Mouse (Mus musculus) liver, adult 2 months (tissue): ENCODE results near the gene Fam240a. TPM values are rescaled to one million over a fixed set of nuclear protein-coding genes. Genes with fewer than 3 reads are reported as not detected.

Experiments
- DNase-seq: peaks from one replicate; pipeline ENCODE4 v3.0.0-alpha.2; 2011; ENCODE audit warnings: low read depth, low spot score; ENCODE audit errors: extremely low read depth
- H3K27ac ChIP-seq: fragments of 200-500 bp; replicated peaks from 2 replicates; pipeline ENCODE4 v1.5.1; 2012; ENCODE audit warnings: low read depth, mild to moderate bottlenecking, control low read depth, inconsistent platforms, low read length; ENCODE audit not compliant: insufficient read depth
- H3K27me3 ChIP-seq: fragments of 200-500 bp; 2 replicates; pipeline ENCODE4 v1.6.1; 2012; ENCODE audit warnings: mild to moderate bottlenecking, moderate library complexity, low read length, inconsistent platforms; ENCODE audit not compliant: control insufficient read depth, insufficient read depth
- H3K36me3 ChIP-seq: fragments of 200-500 bp; 2 replicates; pipeline ENCODE4 v1.6.1; 2012; ENCODE audit warnings: low read length, inconsistent platforms; ENCODE audit not compliant: control insufficient read depth, insufficient read depth
- H3K4me1 ChIP-seq: fragments of 200-500 bp; 2 replicates; pipeline ENCODE4 v1.6.1; 2011; ENCODE audit warnings: low read length; ENCODE audit not compliant: control insufficient read depth, insufficient read depth
- H3K4me3 ChIP-seq: fragments of 200-500 bp; 2 replicates; pipeline ENCODE4 v1.5.1; 2011; ENCODE audit warnings: low read depth, mild to moderate bottlenecking, control low read depth, low read length, moderate library complexity; ENCODE audit not compliant: insufficient read depth
- H3K79me2 ChIP-seq: fragments of 200-500 bp; 2 replicates; pipeline ENCODE4 v1.6.1; 2012; ENCODE audit warnings: inconsistent platforms, mild to moderate bottlenecking, low read length, moderate library complexity; ENCODE audit not compliant: control insufficient read depth, insufficient read depth
- H3K9ac ChIP-seq: fragments of 200-500 bp; 2 replicates; pipeline ENCODE4 v1.6.1; 2012; ENCODE audit warnings: low read depth, mild to moderate bottlenecking, control low read depth, inconsistent platforms, low read length
- CTCF ChIP-seq: fragments of 200-500 bp; IDR thresholded peaks from 2 replicates; pipeline ENCODE4 v1.5.1; 2011; ENCODE audit warnings: low read depth, low read length, control low read depth
- POLR2A ChIP-seq: fragments of 200-500 bp; IDR thresholded peaks from 2 replicates; pipeline ENCODE4 v1.6.1; 2011; ENCODE audit warnings: low read length, control low read depth; ENCODE audit not compliant: insufficient read depth; ENCODE audit errors: extremely low read depth
- WGBS: fragments of 180-500 bp; shearing (Covaris S2); methylation state at CpG from one replicate; pipeline ENCODE4 v1.1.7; 2018; 5-methylcytosine and 5-hydroxymethylcytosine counted together
- polyA plus RNA-seq: library from polyadenylated mRNA; depleted of rRNA; stranded (reverse); fragments of >200 nt; gene quantifications from 2 replicates; pipeline ENCODE4 v1.2.3, GENCODE M21; 2012; rRNA removed
- total RNA-seq: library from RNA; depleted of rRNA; stranded (reverse); fragments of >200 nt; gene quantifications from 2 replicates; pipeline ENCODE4 v1.2.3, GENCODE M21; 2014; rRNA removed

Gene Fam240a
- total and polyA plus RNA-seq, 2 experiments, result not detected

DNA sequence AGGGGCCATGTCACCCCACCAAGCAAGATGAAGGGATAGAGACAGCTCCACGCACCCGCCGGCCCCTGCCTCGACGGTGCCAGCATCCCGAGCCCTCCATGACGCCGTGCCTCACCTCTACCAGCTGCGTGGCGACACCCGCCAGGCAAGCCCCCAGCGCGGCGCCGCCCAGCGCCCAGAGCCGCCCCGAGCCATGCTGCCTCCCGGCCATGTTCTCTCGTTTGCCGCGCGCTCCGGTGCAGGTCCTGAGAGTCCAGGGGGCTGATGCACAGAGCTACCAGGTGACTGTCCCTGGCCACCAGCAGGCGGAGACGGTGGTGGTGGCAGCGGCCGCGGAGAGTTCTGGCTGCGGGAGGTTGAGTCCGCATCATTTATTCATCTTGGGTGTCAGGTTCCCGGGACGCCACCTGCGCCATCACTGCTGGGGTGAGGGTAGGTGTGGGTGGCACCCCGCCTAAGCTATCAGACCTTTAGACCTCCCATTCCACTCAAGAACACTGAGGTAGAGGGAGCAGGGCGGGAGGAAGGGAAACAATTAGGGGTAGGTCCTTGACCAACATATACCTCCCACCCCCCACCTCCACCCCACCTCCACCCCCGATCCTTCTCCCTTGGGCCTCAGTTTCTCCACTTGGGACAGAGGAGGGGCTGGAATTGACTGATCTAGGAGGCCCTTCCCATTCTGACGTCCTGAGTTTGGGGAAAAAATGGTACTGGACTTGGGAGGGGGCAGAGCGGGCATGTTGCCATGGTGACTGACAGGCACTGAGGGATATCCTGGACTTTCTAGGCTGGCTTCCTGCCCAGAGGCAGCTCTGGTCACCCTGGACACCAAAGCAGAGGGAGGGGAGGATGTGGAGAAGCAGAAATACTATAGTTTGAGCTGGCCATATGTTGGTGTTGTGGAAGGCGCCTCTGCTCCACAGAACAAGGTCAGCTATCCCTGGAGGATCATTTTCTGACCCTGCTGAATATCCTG, 42.7 kb downstream of the Fam240a start:
- Histone ChIP-seq H3K27ac (no peak overlapping the region; the same call in 1 of the 2 replicates), H3K4me1 (peaks cover 27% of the 10 kb centered on the region), H3K27me3 (no peaks in the 10 kb centered on the region), H3K36me3 (peaks cover 2% of the 10 kb centered on the region), H3K9ac (peak overlapping the region; percentile 16), H3K4me3 (peak overlapping the region; percentile 5; the same call in 1 of the 2 replicates), H3K79me2 (no peaks in the 10 kb centered on the region)
- DNase-seq, result peak; percentile 54
- WGBS, result 43% methylated on average over 40 of the region's 40 CpGs
- no peak for TF ChIP-seq CTCF

DNA sequence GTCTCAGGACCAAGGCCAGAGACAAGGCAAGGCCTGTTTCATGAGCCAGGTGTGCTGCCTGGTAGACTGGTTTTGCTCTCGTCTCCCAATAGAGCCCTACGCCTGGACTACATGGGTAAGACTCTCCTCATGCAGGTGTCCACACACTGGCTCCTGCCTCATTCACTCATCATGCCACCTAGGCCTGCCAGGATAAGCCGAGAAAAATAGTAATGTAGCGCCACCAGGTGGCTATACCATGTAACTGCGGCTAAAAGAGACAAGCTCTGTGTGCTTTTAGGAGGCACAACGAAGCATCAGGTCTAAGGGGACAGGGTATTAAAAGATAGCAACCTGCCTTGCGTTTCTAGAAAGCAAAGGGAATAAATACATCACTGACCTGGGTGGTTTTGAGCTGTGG, 45.6 kb downstream of the Fam240a start:
- Histone ChIP-seq H3K4me3 (no peak overlapping the region), H3K79me2 (no peaks in the 10 kb centered on the region), H3K27ac (no peak overlapping the region), H3K4me1 (peaks cover 10% of the 10 kb centered on the region), H3K27me3 (no peaks in the 10 kb centered on the region), H3K9ac (no peak overlapping the region), H3K36me3 (peaks cover 11% of the 10 kb centered on the region)
- DNase-seq, result peak; percentile 51
- TF ChIP-seq POLR2A (no peak), CTCF (peak; percentile 62)
- 18% methylated on average over 7 of the region's 7 CpGs for WGBS

Other genes starting within 250 kb of the Fam240a start
- gene Myl3, start 175.0 kb downstream of the Fam240a start, total RNA-seq, result 0.55 and 0.94 TPM in 2 replicates
- gene Myl3, start 175.0 kb downstream of the Fam240a start, polyA plus RNA-seq, result 0.25 TPM in 1 of 2 replicates, not detected in the other
- 7.4 and 11.0 TPM in 2 replicates for gene Pth1r, start 169.7 kb downstream of the Fam240a start, total RNA-seq
- 24.4 and 28.1 TPM in 2 replicates for gene Pth1r, start 169.7 kb downstream of the Fam240a start, polyA plus RNA-seq
- not detected in 2 replicates for gene Prss42, start 118.7 kb downstream of the Fam240a start, total RNA-seq
- gene Prss42, start 118.7 kb downstream of the Fam240a start, polyA plus RNA-seq, result not detected in 2 replicates
- not detected in 2 replicates for gene Prss44, start 102.9 kb downstream of the Fam240a start, total RNA-seq
- not detected in 2 replicates for gene Prss44, start 102.9 kb downstream of the Fam240a start, polyA plus RNA-seq
- not detected in 2 replicates for gene Prss43, start 90.2 kb downstream of the Fam240a start, total RNA-seq
- gene Prss43, start 90.2 kb downstream of the Fam240a start, polyA plus RNA-seq, result not detected in 2 replicates
- not detected in 2 replicates for gene Prss45, start 82.3 kb downstream of the Fam240a start, total RNA-seq
- not detected in 2 replicates for gene Prss45, start 82.3 kb downstream of the Fam240a start, polyA plus RNA-seq
- not detected in 2 replicates for gene Prss46, start 72.4 kb downstream of the Fam240a start, total RNA-seq
- not detected in 2 replicates for gene Prss46, start 72.4 kb downstream of the Fam240a start, polyA plus RNA-seq
- gene Prss50, start 58.9 kb downstream of the Fam240a start, total RNA-seq, result not detected in 2 replicates
- gene Prss50, start 58.9 kb downstream of the Fam240a start, polyA plus RNA-seq, result not detected in 2 replicates
- gene Als2cl, start 37.0 kb downstream of the Fam240a start, total RNA-seq, result 8.0 and 16.8 TPM in 2 replicates
- gene Als2cl, start 37.0 kb downstream of the Fam240a start, polyA plus RNA-seq, result 29.1 and 45.5 TPM in 2 replicates
- gene Tmie, start 36.7 kb downstream of the Fam240a start, total RNA-seq, result 4.4 and 5.5 TPM in 2 replicates
- gene Tmie, start 36.7 kb downstream of the Fam240a start, polyA plus RNA-seq, result 13.1 and 20.8 TPM in 2 replicates
- gene Tdgf1, start 29.3 kb upstream of the Fam240a start, total RNA-seq, result not detected in 2 replicates
- gene Tdgf1, start 29.3 kb upstream of the Fam240a start, polyA plus RNA-seq, result not detected in 2 replicates
- gene Lrrc2, start 34.7 kb upstream of the Fam240a start, total RNA-seq, result 0.46 TPM in 1 of 2 replicates, not detected in the other
- gene Lrrc2, start 34.7 kb upstream of the Fam240a start, polyA plus RNA-seq, result not detected in 2 replicates
- gene Rtp3, start 73.7 kb upstream of the Fam240a start, total RNA-seq, result 14.5 and 19.8 TPM in 2 replicates
- 57.5 and 61.0 TPM in 2 replicates for gene Rtp3, start 73.7 kb upstream of the Fam240a start, polyA plus RNA-seq
- 0.37 and 0.47 TPM in 2 replicates for gene Ltf, start 102.4 kb upstream of the Fam240a start, total RNA-seq
- 0.12 and 0.51 TPM in 2 replicates for gene Ltf, start 102.4 kb upstream of the Fam240a start, polyA plus RNA-seq
- gene Ccrl2, start 140.7 kb upstream of the Fam240a start, total RNA-seq, result 2.4 and 3.2 TPM in 2 replicates
- gene Ccrl2, start 140.7 kb upstream of the Fam240a start, polyA plus RNA-seq, result 1.3 and 1.8 TPM in 2 replicates
- 24.6 and 37.8 TPM in 2 replicates for gene Lrrfip2, start 200.7 kb upstream of the Fam240a start, total RNA-seq
- gene Lrrfip2, start 200.7 kb upstream of the Fam240a start, polyA plus RNA-seq, result 9.3 and 9.7 TPM in 2 replicates